Mouse (Mus musculus): ENCODE results near the gene Optc. TPM values are rescaled to one million over a fixed set of nuclear protein-coding genes. Genes with fewer than 3 reads are reported as not detected.
A peak's percentile ranks its signal among the peaks of the same experiment; 100 is the strongest.

Gene Optc
- total RNA-seq, 2 experiments from 2014 or later, result 0.31 TPM; not detected in 1

GRCm38 (mm10) chr1:133886431-133886830 lies 21.4 kb downstream of the Optc start:
- no peak for TF ChIP-seq CTCF (conservative IDR thresholded peaks at IDR 0.05)
- Histone ChIP-seq H3K4me3 (peak overlapping the region; percentile 38), H3K27ac (peak overlapping the region; percentile 77)
- DNase-seq (ENCODE audit: low spot score in 2 of 2), result no peak

GRCm38 (mm10) chr1:133885811-133886210 lies 22.0 kb downstream of the Optc start:
- Histone ChIP-seq H3K27ac (no peak overlapping the region), H3K4me3 (no peak overlapping the region)
- TF ChIP-seq CTCF (conservative IDR thresholded peaks at IDR 0.05), result no peak
- no peak for DNase-seq (ENCODE audit: low spot score in 2 of 2)

DNA sequence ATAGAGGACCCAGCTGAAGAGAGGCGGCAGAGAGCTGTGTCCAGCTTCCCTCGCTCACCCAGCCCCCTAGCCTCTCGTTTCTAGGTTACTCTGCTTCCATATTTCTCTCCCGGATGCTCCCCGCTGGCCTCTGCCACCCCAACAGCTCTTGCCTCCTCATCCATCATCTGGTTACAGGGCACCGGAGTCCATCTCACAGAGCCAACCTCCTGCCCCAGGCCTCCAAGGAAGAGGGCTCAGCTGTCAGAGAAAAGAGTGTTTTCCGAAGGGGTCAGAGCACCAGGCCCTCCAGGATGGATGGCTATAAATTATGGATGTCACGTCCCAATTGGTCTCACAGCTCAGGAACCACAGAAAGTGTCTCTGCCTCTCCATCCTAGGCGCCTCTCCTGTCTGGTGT lies 23.1 kb downstream of the Optc start:
- no peak for TF ChIP-seq CTCF (conservative IDR thresholded peaks at IDR 0.05)
- Histone ChIP-seq H3K27ac (no peak overlapping the region), H3K4me3 (no peak overlapping the region)
- DNase-seq (ENCODE audit: low spot score in 2 of 2), result no peak

- Histone ChIP-seq H3K27ac (no peak overlapping the region), H3K4me3 (no peak overlapping the region)
- DNase-seq (ENCODE audit: low spot score in 2 of 2), result no peak
- no peak for TF ChIP-seq CTCF (conservative IDR thresholded peaks at IDR 0.05)
Observed at GRCm38 (mm10) chr1:133884090-133884489, 23.7 kb downstream of the Optc start.

DNA sequence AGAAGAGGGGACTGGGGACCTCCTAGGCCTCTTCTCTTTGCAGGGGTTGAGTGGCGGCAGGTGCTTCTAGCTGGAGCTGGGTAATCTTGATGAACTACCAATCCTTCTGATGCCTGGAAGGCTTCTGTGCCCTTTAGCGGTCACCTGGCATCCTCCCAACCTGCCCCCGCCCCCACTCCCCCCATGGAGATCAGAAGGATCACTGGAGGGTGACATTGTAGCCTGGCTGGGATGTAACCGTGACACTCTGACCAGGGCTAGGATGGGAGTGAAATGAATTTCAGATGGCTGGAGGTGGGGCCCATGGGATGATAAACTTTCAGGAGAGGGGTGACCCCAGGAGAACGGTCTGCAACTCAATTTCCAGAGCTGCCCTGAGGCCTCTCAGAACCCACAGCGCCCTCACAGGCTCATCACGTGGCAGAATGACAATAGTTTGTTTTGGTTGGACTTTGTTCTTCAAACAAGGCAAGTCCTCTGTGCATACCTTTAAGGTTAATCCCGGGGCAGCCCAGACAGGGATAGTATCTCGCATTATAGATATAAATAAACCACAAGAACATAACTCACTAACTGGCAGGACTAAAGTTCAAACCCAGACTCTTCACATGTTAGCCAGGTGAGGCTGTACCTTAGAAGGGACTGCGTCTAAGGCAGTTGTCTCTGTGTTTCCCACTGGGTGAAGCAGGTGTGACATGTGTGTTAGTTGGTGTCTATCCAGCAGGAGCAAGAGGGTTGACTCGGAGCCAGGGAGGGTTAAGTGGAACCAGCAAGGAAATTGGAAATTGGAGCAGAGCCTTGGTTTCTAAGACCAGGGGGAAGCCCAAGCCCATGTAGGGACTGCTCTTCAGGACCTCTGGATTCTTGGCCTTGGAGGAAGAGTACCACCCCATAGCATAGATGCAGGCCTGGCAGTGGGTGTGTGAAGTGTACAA lies 25.2 kb downstream of the Optc start:
- no peak for TF ChIP-seq CTCF (conservative IDR thresholded peaks at IDR 0.05)
- DNase-seq (ENCODE audit: low spot score in 2 of 2), result no peak
- no peak overlapping the region for H3K4me3 ChIP-seq
- no peak overlapping the region for H3K27ac ChIP-seq

DNA sequence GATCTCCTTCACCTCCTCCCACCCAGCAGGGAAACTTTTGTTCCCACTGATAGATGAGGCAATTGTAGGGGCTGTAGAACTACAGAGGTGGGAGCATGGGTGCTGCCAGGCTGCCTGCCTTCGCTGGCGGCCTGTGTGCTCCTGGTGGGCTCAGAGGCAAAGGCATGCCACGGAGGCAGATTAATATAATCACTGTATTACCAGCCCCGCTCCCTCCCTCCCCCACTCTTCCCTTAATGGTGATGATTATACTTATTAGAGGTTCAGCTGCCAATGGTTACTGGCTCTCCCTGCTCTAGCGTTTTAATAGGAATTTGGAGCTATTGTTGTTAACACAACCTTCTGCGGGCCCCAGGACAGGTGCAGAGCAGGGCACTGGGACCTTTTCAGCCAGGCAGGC lies 26.0 kb downstream of the Optc start:
- no peak overlapping the region for H3K4me3 ChIP-seq
- no peak for TF ChIP-seq CTCF (conservative IDR thresholded peaks at IDR 0.05)

GRCm38 (mm10) chr1:133878825-133879423 lies 28.9 kb downstream of the Optc start:
- Histone ChIP-seq H3K27ac (no peak overlapping the region), H3K4me3 (no peak overlapping the region)
- DNase-seq (ENCODE audit: low spot score in 2 of 2), result no peak
- no peak for TF ChIP-seq CTCF (conservative IDR thresholded peaks at IDR 0.05)

More for the DNA sequence above, 26.0 kb downstream of the Optc start:
- no peak for DNase-seq (ENCODE audit: low spot score in 2 of 2)
- H3K27ac ChIP-seq, result no peak overlapping the region

- H3K27ac ChIP-seq, result no peak overlapping the region
- no peak for DNase-seq (ENCODE audit: low spot score in 2 of 2)
- H3K4me3 ChIP-seq, result no peak overlapping the region
- no peak for TF ChIP-seq CTCF (conservative IDR thresholded peaks at IDR 0.05)
Observed at GRCm38 (mm10) chr1:133876936-133877335, 30.9 kb downstream of the Optc start.

DNA sequence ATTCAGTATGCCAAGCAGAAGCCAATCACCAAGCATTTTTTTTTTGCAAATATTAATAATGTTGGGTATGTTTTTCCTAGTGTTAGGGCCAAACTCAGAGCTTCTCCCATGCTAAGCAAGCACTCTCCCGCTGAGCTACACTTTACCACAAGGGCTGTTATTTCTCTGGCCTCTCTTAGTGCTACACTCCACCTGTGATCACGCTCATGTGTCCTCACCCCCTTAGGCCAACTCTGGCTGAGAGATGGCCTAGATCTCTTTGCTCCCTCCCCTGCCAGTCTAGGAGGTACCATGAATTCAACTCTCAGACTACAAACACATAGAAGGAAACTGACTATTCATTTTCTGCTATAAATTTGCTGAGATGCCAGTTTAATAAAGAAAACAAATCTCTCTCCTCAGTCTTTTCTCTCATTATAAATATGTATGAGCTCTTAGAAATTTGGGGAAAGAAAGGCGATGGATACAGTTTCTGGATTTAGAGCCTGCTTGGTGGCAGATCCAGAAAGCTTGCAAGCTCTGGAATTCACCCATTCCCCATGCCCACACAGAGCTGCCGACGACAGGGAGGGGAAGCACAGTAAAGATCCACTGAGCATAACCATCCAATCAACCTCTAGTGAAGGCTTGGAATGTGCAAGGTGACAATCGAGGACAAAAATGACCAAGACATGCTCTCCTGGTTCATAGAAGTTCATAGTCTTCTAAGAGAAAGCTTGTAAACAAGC lies 34.5 kb downstream of the Optc start:
- Histone ChIP-seq H3K4me3 (no peak overlapping the region), H3K27ac (no peak overlapping the region; the same call in 1 of the 2 replicates)
- DNase-seq (ENCODE audit: low spot score in 2 of 2), result no peak
- TF ChIP-seq CTCF (conservative IDR thresholded peaks at IDR 0.05), result no peak

GRCm38 (mm10) chr1:133871241-133871640 lies 36.6 kb downstream of the Optc start:
- no peak for DNase-seq (ENCODE audit: low spot score in 2 of 2)
- no peak overlapping the region for H3K27ac ChIP-seq
- TF ChIP-seq CTCF (conservative IDR thresholded peaks at IDR 0.05), result no peak
- no peak overlapping the region for H3K4me3 ChIP-seq

- TF ChIP-seq CTCF (conservative IDR thresholded peaks at IDR 0.05), result no peak
- DNase-seq (ENCODE audit: low spot score in 2 of 2), result no peak
- Histone ChIP-seq H3K27ac (no peak overlapping the region), H3K4me3 (no peak overlapping the region)
Observed at GRCm38 (mm10) chr1:133869221-133869620, 38.6 kb downstream of the Optc start.

GRCm38 (mm10) chr1:133863257-133863997 lies 44.4 kb downstream of the Optc start:
- no peak for TF ChIP-seq CTCF (conservative IDR thresholded peaks at IDR 0.05)
- Histone ChIP-seq H3K4me3 (no peak overlapping the region), H3K27ac (peak overlapping the region; percentile 60)
- DNase-seq (ENCODE audit: low spot score in 2 of 2), result no peak

Measured in layer of hippocampus, adult 2 months (tissue).